Comparison of ENCODE assay signal across 8 mouse cellular contexts in genomic region chr11:60537468-60538347, GRCm38 (mm10). TPM values are rescaled to one million over a fixed set of nuclear protein-coding genes. Genes with fewer than 3 reads are reported as not detected.
DNase-seq lines count a peak whose midpoint lies in the region; ATAC-seq and TF ChIP-seq lines count a peak whose summit lies in the region.

No protein-coding gene starts in this region.

- H3K4me3 ChIP-seq in ES-Bruce4 (ENCODE audit: low read depth, low read length) = peak overlapping the region; percentile 83
- H3K4me3 ChIP-seq in forebrain, embryonic 13.5 days = peak overlapping the region; percentile 93
- H3K4me3 ChIP-seq in liver, postnatal 0 days (ENCODE audit: low read depth, low read length) = peak overlapping the region; percentile 64
- peak overlapping the region; percentile 97 for H3K4me3 ChIP-seq in neural tube, embryonic 14.5 days (ENCODE audit: low read depth, low read length)

- DNase-seq in heart, postnatal 10 days = peak; percentile 98
- DNase-seq in large intestine, adult 2 months (ENCODE audit: low read depth, low spot score) = peak; percentile 97
- DNase-seq in liver, postnatal 0 days = peak; percentile 96
- peak; percentile 96 for DNase-seq in testis, postnatal 10 days (ENCODE audit: low spot score)

- H3K9ac ChIP-seq in ES-Bruce4 (ENCODE audit: low read depth, poor library complexity, severe bottlenecking) = peak overlapping the region; percentile 95
- H3K9ac ChIP-seq in forebrain, embryonic 13.5 days = peak overlapping the region; percentile 88
- H3K9ac ChIP-seq in liver, postnatal 0 days (replicated peaks) = peak overlapping the region; percentile 70
- H3K9ac ChIP-seq in neural tube, embryonic 14.5 days (replicated peaks; ENCODE audit: low read depth, low read length) = peak overlapping the region; percentile 80

- peak; percentile 48 for TF ChIP-seq POLR2A in ES-Bruce4 (IDR thresholded peaks at IDR 0.05; ENCODE audit: insufficient read depth, low read length)

- H3K4me1 ChIP-seq in ES-Bruce4 (ENCODE audit: control insufficient read depth, insufficient read depth, low read length) = no peaks in the 10 kb centered on the region
- peaks cover 47% of the 10 kb centered on the region for H3K4me1 ChIP-seq in forebrain, embryonic 13.5 days
- peaks cover 35% of the 10 kb centered on the region for H3K4me1 ChIP-seq in liver, postnatal 0 days (ENCODE audit: insufficient read depth)
- H3K4me1 ChIP-seq in neural tube, embryonic 14.5 days (ENCODE audit: control insufficient read depth, insufficient read depth, low read length) = peaks cover 41% of the 10 kb centered on the region

- ATAC-seq in cerebellum, adult (ENCODE audit: insufficient number of reproducible peaks, low FRiP score, low TSS enrichment) = peak; percentile 93
- peak; percentile 89 for ATAC-seq in forebrain, embryonic 13.5 days
- ATAC-seq in liver, postnatal 0 days = peak; percentile 87
- ATAC-seq in neural tube, embryonic 14.5 days (ENCODE audit: low read depth) = peak; percentile 86

- peaks cover 25% of the 10 kb centered on the region for H3K36me3 ChIP-seq in ES-Bruce4 (ENCODE audit: control insufficient read depth, insufficient read depth, low read length, poor library complexity, severe bottlenecking)
- peaks cover 10% of the 10 kb centered on the region for H3K36me3 ChIP-seq in forebrain, embryonic 13.5 days (ENCODE audit: poor library complexity, severe bottlenecking)
- peaks cover 8% of the 10 kb centered on the region; the same call in 1 of the 2 replicates for H3K36me3 ChIP-seq in liver, postnatal 0 days (replicated peaks; ENCODE audit: insufficient read depth, low read length)
- H3K36me3 ChIP-seq in neural tube, embryonic 14.5 days (ENCODE audit: control insufficient read depth, insufficient read depth, low read length) = 0 out of 2 replicates have a peak, but pooled peaks cover 6% of the 10 kb centered on the region

- H3K9me3 ChIP-seq in ES-Bruce4 (replicated peaks; ENCODE audit: control insufficient read depth, insufficient read depth, low read length, poor library complexity, severe bottlenecking) = no peaks in the 10 kb centered on the region
- no peaks in the 10 kb centered on the region for H3K9me3 ChIP-seq in forebrain, embryonic 13.5 days (replicated peaks)
- no peaks in the 10 kb centered on the region for H3K9me3 ChIP-seq in liver, postnatal 0 days (ENCODE audit: low read length)
- no peaks in the 10 kb centered on the region for H3K9me3 ChIP-seq in neural tube, embryonic 14.5 days (ENCODE audit: control insufficient read depth, low read length)

- H3K27me3 ChIP-seq in ES-Bruce4 (ENCODE audit: control insufficient read depth, insufficient read depth, low read length, poor library complexity, severe bottlenecking) = no peaks in the 10 kb centered on the region
- no peaks in the 10 kb centered on the region for H3K27me3 ChIP-seq in forebrain, embryonic 13.5 days
- H3K27me3 ChIP-seq in liver, postnatal 0 days (ENCODE audit: insufficient read depth, low read length) = no peaks in the 10 kb centered on the region
- H3K27me3 ChIP-seq in neural tube, embryonic 14.5 days (ENCODE audit: control insufficient read depth, insufficient read depth, low read length) = no peaks in the 10 kb centered on the region

- intact Hi-C loops in heart, postnatal 10 days (cut with DNase I) = no loop called here

- peak overlapping the region; percentile 100 for H3K4me2 ChIP-seq in forebrain, embryonic 13.5 days
- peak overlapping the region; percentile 98 for H3K4me2 ChIP-seq in liver, postnatal 0 days (ENCODE audit: low read depth, low read length)
- H3K4me2 ChIP-seq in neural tube, embryonic 14.5 days (ENCODE audit: low read depth, low read length) = peak overlapping the region; percentile 99

- peak overlapping the region; percentile 93 for H3K27ac ChIP-seq in ES-Bruce4 (ENCODE audit: insufficient read depth, low read length)
- H3K27ac ChIP-seq in forebrain, embryonic 13.5 days = peak overlapping the region; percentile 98
- peak overlapping the region; percentile 97 for H3K27ac ChIP-seq in liver, postnatal 0 days (ENCODE audit: low read depth)
- peak overlapping the region; percentile 96 for H3K27ac ChIP-seq in neural tube, embryonic 14.5 days (ENCODE audit: low read depth, low read length)

- peak; percentile 62; the same call in 1 of the 2 replicates for TF ChIP-seq EP300 in ES-Bruce4 (IDR thresholded peaks at IDR 0.05; ENCODE audit: insufficient read depth, low read depth, low read length)
- peak; percentile 26; the same call in 1 of the 2 replicates for TF ChIP-seq EP300 in liver, postnatal 0 days (IDR thresholded peaks at IDR 0.05; ENCODE audit: low read depth)

- TF ChIP-seq CTCF in ES-Bruce4 (IDR thresholded peaks at IDR 0.05; ENCODE audit: low read depth, low read length) = no peak
- TF ChIP-seq CTCF in liver, postnatal 0 days (IDR thresholded peaks at IDR 0.05; ENCODE audit: low read depth) = peak; percentile 33; the same call in 1 of the 2 replicates

- under 1% methylated on average over 85 of the region's 91 CpGs for WGBS in forebrain, embryonic 13.5 days
- WGBS in large intestine, adult 2 months = under 1% methylated on average over 91 of the region's 91 CpGs
- WGBS in liver, postnatal 0 days (ENCODE audit: insufficient replicate concordance) = under 1% methylated on average over 86 of the region's 91 CpGs
- WGBS in neural tube, embryonic 14.5 days = under 1% methylated on average over 87 of the region's 91 CpGs

RNA-seq across cellular contexts. Expression of gene Alkbh5, which starts 1.5 kb away (rescaled TPM):
- polyA plus RNA-seq in ES-Bruce4 (2011; ENCODE audit: insufficient read depth, insufficient read length, low read depth, missing spikeins) = 46.6 and 52.1 TPM in 2 replicates
- 30.2 and 31.5 TPM in 2 replicates for polyA plus RNA-seq in forebrain, embryonic 13.5 days (2015; fragmentation: Nextera tagmentation; extraction: Ambion mirVana)
- total RNA-seq in heart, postnatal 10 days (2021) = 10 to 100 TPM; 71.1 to 73.0 TPM
- 16.3 and 22.3 TPM in 2 replicates for polyA plus RNA-seq in large intestine, adult 2 months (2012; rRNA removed)
- 16.7 and 19.1 TPM in 2 replicates for polyA plus RNA-seq in liver, postnatal 0 days (2015; fragmentation: Nextera tagmentation; extraction: Ambion mirVana)
- polyA plus RNA-seq in neural tube, embryonic 14.5 days (2014; fragmentation: Nextera tagmentation; extraction: Ambion mirVana) = 17.0 and 19.9 TPM in 2 replicates

Comparison
In these comparisons a context has a peak if more than half of its experiments do, and no peak if none do; other contexts are left out.
1. Peak in every context shown above with its lines: DNase-seq, ATAC-seq, H3K4me3 ChIP-seq and H3K27ac ChIP-seq.